Mouse (Mus musculus): ENCODE results near the gene Phactr4. TPM values are rescaled to one million over a fixed set of nuclear protein-coding genes. Genes with fewer than 3 reads are reported as not detected.

The Phactr4 gene
- polyA plus RNA-seq (2016; fragmentation: Nextera tagmentation; extraction: Ambion mirVana): 19.7 and 25.6 TPM in 2 replicates

DNA sequence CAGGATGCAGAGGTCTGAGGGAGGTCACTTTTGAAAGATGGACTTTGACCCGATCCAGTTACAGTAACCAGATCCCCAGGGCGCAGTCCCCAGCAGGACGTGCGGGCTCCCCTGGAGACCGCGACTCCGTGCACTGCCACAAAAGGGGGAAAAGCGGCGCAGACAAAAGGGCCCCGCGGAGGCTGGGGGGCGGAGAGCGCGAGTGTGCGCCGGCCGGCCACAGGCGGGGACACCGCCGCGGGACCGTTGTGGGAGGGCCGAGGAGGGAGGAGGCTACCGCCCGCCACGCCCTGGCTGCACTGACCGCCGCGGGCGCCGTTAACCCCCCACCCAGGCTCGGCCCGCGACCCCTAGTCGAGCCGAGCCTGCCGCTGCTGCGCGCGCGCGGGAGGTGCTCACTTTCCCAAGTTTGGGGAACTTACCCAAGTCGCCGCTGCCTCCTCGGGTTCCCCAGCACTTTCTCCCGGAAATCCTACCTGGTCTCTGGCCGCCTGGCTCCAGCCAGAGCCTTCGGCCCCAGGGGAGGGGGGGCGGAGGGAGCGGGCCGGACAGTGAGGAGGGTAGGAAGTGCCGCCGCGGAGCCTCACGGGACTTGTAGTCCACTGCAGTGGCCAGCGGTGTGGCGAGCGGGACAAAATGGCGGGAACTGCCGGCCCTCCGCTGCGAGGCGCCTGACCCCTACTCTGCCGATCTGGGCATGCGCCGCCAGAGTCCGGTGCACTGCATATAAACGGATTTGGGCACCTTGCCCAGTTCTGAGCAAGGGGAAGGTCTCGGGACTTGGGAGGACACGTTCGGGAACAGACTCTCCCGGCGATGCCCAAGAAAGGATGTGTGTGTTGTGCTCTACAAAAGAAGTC is at the start of gene Phactr4:
Phactr4 (minus strand) TSS at position 567 of the 860 bp plus-strand sequence.
- peak within 1 kb of the TSS; percentile 91 for H3K9ac ChIP-seq (replicated peaks)
- H3K4me1 ChIP-seq (replicated peaks): peaks cover 18% of the 10 kb centered on the region
- peak within 1 kb of the TSS; percentile 63 for H3K4me2 ChIP-seq
- peak within 1 kb of the TSS; percentile 99 for H3K27ac ChIP-seq
- no peaks in the 10 kb centered on the region for H3K27me3 ChIP-seq
- peaks cover 4% of the 10 kb centered on the region; the same call in 1 of the 2 replicates for H3K9me3 ChIP-seq
- under 1% methylated on average over 73 of the region's 73 CpGs for WGBS
- H3K36me3 ChIP-seq: no peaks in the 10 kb centered on the region
- peak; percentile 95 for ATAC-seq (ENCODE audit: insufficient number of reproducible peaks, insufficient read depth, low FRiP score, low TSS enrichment, low read depth)
- H3K4me3 ChIP-seq (replicated peaks): peak within 1 kb of the TSS; percentile 78

DNA sequence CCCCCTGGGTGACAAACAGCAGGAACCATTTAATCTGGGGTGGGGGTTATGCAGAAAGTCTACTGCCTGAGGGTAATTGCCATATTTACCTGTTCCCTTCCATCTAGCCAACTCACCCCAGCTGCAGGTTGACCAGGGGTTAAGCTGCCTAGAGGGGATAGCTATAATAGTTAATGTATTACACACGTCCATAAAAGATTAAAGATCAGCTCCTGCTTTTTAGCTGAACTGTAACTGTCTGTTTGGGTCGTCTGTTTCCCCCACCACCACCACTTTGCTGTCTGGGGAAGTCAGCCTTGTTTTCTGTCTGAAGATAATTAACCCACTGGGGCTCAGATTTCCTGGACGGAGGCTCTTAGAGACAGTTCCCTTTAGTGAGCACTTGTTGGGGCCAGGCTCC is 47.6 kb upstream of the Phactr4 start:
- WGBS: 1% methylated on average over 3 of the region's 3 CpGs
- H3K4me3 ChIP-seq (replicated peaks): no peak overlapping the region

DNA sequence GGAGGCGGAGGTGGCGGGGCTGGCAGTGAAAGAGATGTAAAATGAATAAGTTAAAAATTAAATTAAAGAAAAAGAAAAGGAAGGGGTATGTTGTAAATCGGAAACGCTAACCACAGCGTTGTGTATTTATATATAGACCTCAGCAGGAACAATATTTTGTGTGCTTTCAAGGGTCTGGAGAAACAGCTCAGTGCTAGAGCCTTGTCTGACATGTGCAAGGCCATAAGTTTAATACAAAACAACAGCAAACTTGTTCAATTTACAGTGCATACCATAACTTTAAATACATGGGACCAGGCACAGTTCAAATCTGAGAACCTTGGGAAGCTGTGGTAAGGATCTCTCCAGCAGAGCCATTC is 41.9 kb upstream of the Phactr4 start:
- H3K9me3 ChIP-seq: no peaks in the 10 kb centered on the region
- 0 out of 2 replicates have a peak overlapping the region, but pooled peaks have one; percentile 19 for H3K27ac ChIP-seq
- ATAC-seq (ENCODE audit: insufficient number of reproducible peaks, insufficient read depth, low FRiP score, low TSS enrichment, low read depth): 0 out of 2 replicates have a peak, but pooled peaks have one; percentile 43

More for the DNA sequence above, 47.6 kb upstream of the Phactr4 start:
- no peaks in the 10 kb centered on the region for H3K9me3 ChIP-seq
- no peaks in the 10 kb centered on the region for H3K27me3 ChIP-seq
- peaks cover 16% of the 10 kb centered on the region for H3K4me1 ChIP-seq (replicated peaks)
- H3K9ac ChIP-seq (replicated peaks): no peak overlapping the region
- ATAC-seq (ENCODE audit: insufficient number of reproducible peaks, insufficient read depth, low FRiP score, low TSS enrichment, low read depth): no peak
- H3K36me3 ChIP-seq: no peaks in the 10 kb centered on the region
- H3K27ac ChIP-seq: peak overlapping the region; percentile 46; the same call in 1 of the 2 replicates
- H3K4me2 ChIP-seq: no peak overlapping the region

DNA sequence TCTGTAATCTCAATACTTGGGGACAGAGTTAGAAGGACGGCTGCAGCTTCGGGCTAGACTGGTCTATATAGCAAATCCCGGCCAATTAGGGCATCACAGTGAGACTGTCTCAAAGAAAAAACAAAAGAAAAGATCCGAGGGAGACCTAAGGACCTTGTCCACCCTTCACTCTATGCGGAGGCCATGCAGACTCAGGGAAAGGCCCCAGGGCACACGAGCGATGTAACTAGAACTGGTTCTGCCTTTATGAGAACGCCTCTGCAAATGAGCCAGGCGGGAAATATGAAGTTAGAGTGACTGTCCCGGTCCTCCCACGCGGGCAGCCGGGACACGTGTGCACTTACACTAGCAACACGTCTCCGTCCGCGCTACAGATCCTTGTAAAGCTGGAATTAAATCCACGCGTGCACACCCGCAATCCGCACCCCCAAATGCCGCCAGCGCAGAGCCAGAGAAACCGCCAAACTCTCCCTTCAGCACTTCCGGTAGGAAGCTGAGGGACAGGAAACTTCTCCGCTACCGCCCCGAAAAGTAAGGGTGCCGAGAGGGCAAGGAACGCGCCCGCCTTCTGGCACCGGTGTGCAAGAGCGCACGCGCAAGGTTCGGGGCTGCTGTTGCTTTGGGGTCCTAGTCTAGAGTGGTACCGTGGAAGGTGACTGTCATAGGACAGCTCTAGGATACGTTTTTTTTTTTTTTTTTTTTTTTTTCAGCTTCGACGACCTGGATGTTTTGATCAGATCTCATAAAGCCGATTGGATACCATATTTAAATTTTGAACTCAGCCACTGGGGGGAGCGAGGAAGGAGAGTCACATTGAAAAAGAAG is 41.4 kb upstream of the Phactr4 start, which contains the start of gene Med18:
Med18 (minus strand) TSS at position 492 of the 825 bp plus-strand sequence.
- Histone ChIP-seq H3K9ac (replicated peaks) (peak within 1 kb of the TSS; percentile 76), H3K27ac (peak within 1 kb of the TSS; percentile 72), H3K27me3 (no peaks in the 10 kb centered on the region), H3K9me3 (no peaks in the 10 kb centered on the region), H3K4me3 (replicated peaks) (peak within 1 kb of the TSS; percentile 77), H3K4me2 (peak within 1 kb of the TSS; percentile 88), H3K36me3 (peaks cover 29% of the 10 kb centered on the region), H3K4me1 (replicated peaks) (peaks cover 15% of the 10 kb centered on the region)
- peak; percentile 84 for ATAC-seq (ENCODE audit: insufficient number of reproducible peaks, insufficient read depth, low FRiP score, low TSS enrichment, low read depth)
- WGBS: under 1% methylated on average over 44 of the region's 44 CpGs

More for the DNA sequence above, 41.9 kb upstream of the Phactr4 start:
- H3K36me3 ChIP-seq: peaks cover 26% of the 10 kb centered on the region
- peak overlapping the region; percentile 88 for H3K4me2 ChIP-seq
- no peaks in the 10 kb centered on the region for H3K27me3 ChIP-seq
- peak overlapping the region; percentile 32; the same call in 1 of the 2 replicates for H3K9ac ChIP-seq (replicated peaks)
- H3K4me3 ChIP-seq (replicated peaks): peak overlapping the region; percentile 77
- WGBS: 7% methylated on average over 5 of the region's 5 CpGs
- peaks cover 15% of the 10 kb centered on the region for H3K4me1 ChIP-seq (replicated peaks)

DNA sequence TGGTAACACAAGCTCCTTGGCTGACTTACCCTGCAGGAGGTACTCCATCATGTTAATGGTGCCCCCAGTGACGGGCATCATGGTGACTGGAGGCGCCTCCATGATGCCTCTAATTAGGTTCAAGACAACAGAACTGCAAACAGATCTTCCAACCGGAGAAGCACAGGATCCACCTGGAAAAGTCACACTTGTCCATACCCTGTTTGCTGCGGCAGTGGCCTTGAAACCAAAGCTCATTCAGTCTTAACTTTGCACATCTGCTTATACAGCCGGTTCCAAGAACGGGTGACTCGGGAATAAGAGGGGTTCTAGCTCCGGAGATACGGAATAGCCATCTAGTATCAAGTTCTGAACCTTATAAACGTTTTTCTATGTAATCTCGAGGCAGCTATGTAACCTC is 40.5 kb upstream of the Phactr4 start:
- Histone ChIP-seq H3K4me3 (replicated peaks) (peak overlapping the region; percentile 77), H3K4me2 (peak overlapping the region; percentile 88), H3K4me1 (replicated peaks) (peaks cover 15% of the 10 kb centered on the region), H3K27ac (no peak overlapping the region), H3K9me3 (no peaks in the 10 kb centered on the region), H3K9ac (replicated peaks) (peak overlapping the region; percentile 76), H3K27me3 (no peaks in the 10 kb centered on the region), H3K36me3 (peaks cover 36% of the 10 kb centered on the region)
- no peak for ATAC-seq (ENCODE audit: insufficient number of reproducible peaks, insufficient read depth, low FRiP score, low TSS enrichment, low read depth)
- WGBS: 6% methylated on average over 11 of the region's 11 CpGs

DNA sequence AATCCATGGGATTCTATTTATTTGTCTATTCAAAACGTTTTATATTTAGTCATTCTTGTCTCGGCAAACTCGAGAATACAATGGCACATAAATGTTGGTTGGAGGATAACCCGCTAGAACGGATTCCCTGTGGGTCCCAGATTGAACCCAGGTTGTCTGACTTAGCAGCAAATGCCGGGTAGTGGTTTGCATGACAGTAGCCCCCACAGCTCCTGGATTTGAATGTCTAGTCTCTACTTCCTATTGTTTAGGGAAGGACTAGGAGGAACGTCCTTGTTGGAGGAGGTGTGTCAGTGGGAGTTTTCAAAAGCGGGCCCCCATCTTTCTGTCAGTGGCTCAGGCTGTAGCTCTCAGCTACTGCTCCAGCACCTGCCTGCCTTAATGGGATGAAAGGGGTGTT is 37.9 kb upstream of the Phactr4 start:
- H3K27ac ChIP-seq: no peak overlapping the region
- WGBS: 94% methylated on average over 8 of the region's 8 CpGs
- no peaks in the 10 kb centered on the region for H3K9me3 ChIP-seq
- H3K27me3 ChIP-seq: no peaks in the 10 kb centered on the region
- no peak for ATAC-seq (ENCODE audit: insufficient number of reproducible peaks, insufficient read depth, low FRiP score, low TSS enrichment, low read depth)
- no peak overlapping the region for H3K9ac ChIP-seq (replicated peaks)
- H3K4me1 ChIP-seq (replicated peaks): peaks cover 15% of the 10 kb centered on the region
- no peak overlapping the region for H3K4me2 ChIP-seq
- no peak overlapping the region for H3K4me3 ChIP-seq (replicated peaks)
- peaks cover 52% of the 10 kb centered on the region for H3K36me3 ChIP-seq

DNA sequence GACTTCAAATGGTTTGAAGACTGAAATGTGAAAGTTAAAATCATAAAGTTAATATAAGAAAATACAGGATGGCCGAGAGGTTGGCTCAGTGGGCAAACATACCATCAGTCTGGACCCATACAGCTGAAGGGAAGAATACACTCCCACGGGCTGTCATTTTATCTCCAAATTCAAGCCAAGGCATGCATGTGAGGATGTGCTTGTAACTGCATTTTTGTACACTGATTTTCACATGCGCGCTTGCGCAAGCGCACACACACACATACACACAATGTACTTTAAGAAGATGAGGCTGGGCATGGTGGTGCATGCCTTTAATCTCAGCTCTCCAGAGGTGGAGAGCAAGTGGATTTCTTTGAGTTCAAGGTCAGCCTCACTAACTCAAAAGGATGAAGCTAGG is 33.3 kb upstream of the Phactr4 start:
- H3K27ac ChIP-seq: no peak overlapping the region

DNA sequence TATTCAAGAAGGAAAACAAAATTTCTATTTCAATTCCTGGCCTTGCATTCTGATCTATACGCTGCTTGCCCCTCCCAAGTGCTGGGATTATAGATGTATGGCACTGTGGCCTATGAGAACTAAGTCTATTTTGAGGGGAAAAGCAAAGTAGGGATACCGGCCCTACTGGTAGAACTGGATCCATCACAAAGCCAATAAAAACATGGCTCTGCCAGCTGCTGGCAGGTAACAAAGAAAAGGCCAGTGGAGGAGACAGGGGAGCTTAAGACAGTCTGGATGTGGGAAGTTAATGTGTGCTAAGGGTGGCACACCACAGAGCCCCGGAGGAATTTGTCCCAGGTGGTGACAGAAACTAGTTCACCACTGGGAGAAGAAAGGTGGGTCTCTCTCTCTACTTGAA is 32.9 kb upstream of the Phactr4 start:
- H3K36me3 ChIP-seq: peaks cover 35% of the 10 kb centered on the region

More for the DNA sequence above, 33.3 kb upstream of the Phactr4 start:
- H3K9ac ChIP-seq (replicated peaks): no peak overlapping the region
- H3K9me3 ChIP-seq: no peaks in the 10 kb centered on the region
- peaks cover 40% of the 10 kb centered on the region for H3K36me3 ChIP-seq
- H3K27me3 ChIP-seq: no peaks in the 10 kb centered on the region
- H3K4me3 ChIP-seq (replicated peaks): no peak overlapping the region
- no peak overlapping the region for H3K4me2 ChIP-seq
- no peaks in the 10 kb centered on the region for H3K4me1 ChIP-seq (replicated peaks)
- ATAC-seq (ENCODE audit: insufficient number of reproducible peaks, insufficient read depth, low FRiP score, low TSS enrichment, low read depth): no peak
- WGBS: 92% methylated on average over 6 of the region's 6 CpGs

DNA sequence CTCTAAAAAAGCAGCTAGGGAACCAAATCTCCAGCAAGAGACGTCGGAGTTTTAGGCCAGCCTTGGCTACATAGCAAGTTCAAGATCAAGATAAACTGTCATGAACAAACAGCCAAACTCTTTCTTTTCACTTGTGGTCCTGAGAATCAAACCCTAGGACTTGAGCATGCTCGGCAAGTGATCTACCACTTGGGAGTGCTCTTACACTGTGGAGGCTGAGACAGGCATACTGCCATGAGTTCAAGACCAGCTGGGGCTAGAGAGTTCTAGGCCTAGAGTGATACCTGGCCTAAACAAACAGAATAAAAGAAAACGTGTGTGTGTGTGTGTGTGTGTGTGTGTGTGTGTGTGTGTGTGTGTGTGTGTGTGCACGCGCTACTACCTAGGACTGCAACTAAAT is 31.9 kb upstream of the Phactr4 start:
- no peaks in the 10 kb centered on the region for H3K4me1 ChIP-seq (replicated peaks)
- H3K4me2 ChIP-seq: no peak overlapping the region
- no peak overlapping the region for H3K9ac ChIP-seq (replicated peaks)
- 83% methylated on average over 6 of the region's 6 CpGs for WGBS
- H3K4me3 ChIP-seq (replicated peaks): no peak overlapping the region
- H3K27ac ChIP-seq: no peak overlapping the region
- H3K27me3 ChIP-seq: no peaks in the 10 kb centered on the region
- H3K9me3 ChIP-seq: no peaks in the 10 kb centered on the region
- H3K36me3 ChIP-seq: peaks cover 26% of the 10 kb centered on the region
- no peak for ATAC-seq (ENCODE audit: insufficient number of reproducible peaks, insufficient read depth, low FRiP score, low TSS enrichment, low read depth)

More for the DNA sequence above, 32.9 kb upstream of the Phactr4 start:
- no peaks in the 10 kb centered on the region for H3K4me1 ChIP-seq (replicated peaks)
- H3K27me3 ChIP-seq: no peaks in the 10 kb centered on the region
- no peaks in the 10 kb centered on the region for H3K9me3 ChIP-seq
- WGBS: 73% methylated on average over 3 of the region's 3 CpGs
- H3K9ac ChIP-seq (replicated peaks): no peak overlapping the region
- no peak overlapping the region for H3K4me2 ChIP-seq
- peak overlapping the region; percentile 23; the same call in 1 of the 2 replicates for H3K27ac ChIP-seq
- H3K4me3 ChIP-seq (replicated peaks): no peak overlapping the region
- ATAC-seq (ENCODE audit: insufficient number of reproducible peaks, insufficient read depth, low FRiP score, low TSS enrichment, low read depth): no peak

DNA sequence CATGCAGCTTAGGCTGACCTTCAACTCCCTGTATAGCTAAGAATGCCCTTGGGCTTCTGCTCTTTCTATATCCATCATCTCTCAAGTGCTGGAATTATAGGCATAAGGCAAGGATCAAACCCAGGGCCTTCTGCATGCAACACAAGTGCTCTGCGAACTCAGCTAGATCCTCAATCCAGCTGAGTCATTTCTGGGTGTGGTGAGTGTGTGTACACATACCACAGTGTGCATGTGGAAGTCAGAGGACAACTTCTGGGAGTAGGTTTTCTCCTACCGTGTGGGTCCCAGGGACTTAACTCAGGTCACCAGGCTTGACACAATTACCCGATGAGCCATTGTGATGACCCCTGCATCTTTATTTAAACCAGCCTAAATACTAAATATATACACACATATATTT is 27.5 kb upstream of the Phactr4 start:
- H3K9me3 ChIP-seq: no peaks in the 10 kb centered on the region
- H3K4me3 ChIP-seq (replicated peaks): no peak overlapping the region
- H3K27ac ChIP-seq: no peak overlapping the region
- H3K9ac ChIP-seq (replicated peaks): no peak overlapping the region
- no peaks in the 10 kb centered on the region for H3K36me3 ChIP-seq
- no peak overlapping the region for H3K4me2 ChIP-seq
- no peaks in the 10 kb centered on the region for H3K4me1 ChIP-seq (replicated peaks)
- no peak for ATAC-seq (ENCODE audit: insufficient number of reproducible peaks, insufficient read depth, low FRiP score, low TSS enrichment, low read depth)
- 85% methylated on average over 3 of the region's 3 CpGs for WGBS
- no peaks in the 10 kb centered on the region for H3K27me3 ChIP-seq

DNA sequence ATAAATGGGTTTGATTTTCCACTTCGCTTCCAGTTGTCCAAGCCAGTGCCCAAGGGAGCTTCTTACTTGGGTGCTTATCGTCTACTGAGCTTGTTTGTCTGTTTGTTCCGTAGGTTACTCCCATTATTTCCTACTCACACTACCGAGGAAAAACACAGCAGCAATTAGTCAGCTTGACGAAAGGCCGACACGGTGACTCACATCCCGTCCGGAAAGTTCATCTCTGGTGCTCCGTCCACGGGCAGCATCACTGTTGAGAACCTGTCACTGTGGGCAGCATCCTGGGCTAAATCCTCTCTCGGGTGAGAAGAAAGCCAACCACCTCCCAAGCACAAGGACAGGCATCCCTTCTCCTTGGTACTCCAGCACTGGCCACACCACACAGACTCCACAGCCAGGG is 23.8 kb upstream of the Phactr4 start:
- no peaks in the 10 kb centered on the region for H3K27me3 ChIP-seq
- ATAC-seq (ENCODE audit: insufficient number of reproducible peaks, insufficient read depth, low FRiP score, low TSS enrichment, low read depth): no peak
- no peak overlapping the region for H3K27ac ChIP-seq
- 86% methylated on average over 12 of the region's 12 CpGs for WGBS
- H3K4me1 ChIP-seq (replicated peaks): no peaks in the 10 kb centered on the region
- H3K4me3 ChIP-seq (replicated peaks): no peak overlapping the region
- no peak overlapping the region for H3K4me2 ChIP-seq
- H3K9ac ChIP-seq (replicated peaks): no peak overlapping the region
- H3K36me3 ChIP-seq: no peaks in the 10 kb centered on the region
- 0 out of 2 replicates have a peak, but pooled peaks cover 4% of the 10 kb centered on the region for H3K9me3 ChIP-seq

Data from limb, embryonic 12.5 days (tissue).